Mouse (Mus musculus) adrenal gland, adult 8-10 months (tissue): ENCODE data around the gene Col4a2. TPM values are rescaled to one million over a fixed set of nuclear protein-coding genes. Genes with fewer than 3 reads are reported as not detected.
A peak's percentile ranks its signal among the peaks of the same experiment; 100 is the strongest.

Experiments used
- DNase-seq: peaks from one replicate; pipeline ENCODE4 v3.0.0; 2022
- total RNA-seq, 4 experiments: library from RNA; stranded (reverse); gene quantifications; 2 replicates each; pipeline ENCODE4 v1.2.4; 2022

Col4a2 gene
- total RNA-seq, 4 experiments from 2014 or later = 122 to 162 (median 137) TPM

- DNase-seq = peak; percentile 55
Measured at GRCm38 (mm10) chr8:11419232-11419631, 106.6 kb downstream of the Col4a2 start.

GRCm38 (mm10) chr8:11419645-11420044, 107.0 kb downstream of the Col4a2 start:
- DNase-seq = no peak

GRCm38 (mm10) chr8:11421105-11421504, 108.5 kb downstream of the Col4a2 start:
- no peak for DNase-seq

- no peak for DNase-seq
Measured at GRCm38 (mm10) chr8:11421968-11422367, 109.4 kb downstream of the Col4a2 start.

- DNase-seq = no peak
Measured at GRCm38 (mm10) chr8:11423091-11423490, 110.5 kb downstream of the Col4a2 start.

GRCm38 (mm10) chr8:11430688-11431087, 118.1 kb downstream of the Col4a2 start:
- DNase-seq = no peak

GRCm38 (mm10) chr8:11437862-11438261, 125.3 kb downstream of the Col4a2 start:
- no peak for DNase-seq

- DNase-seq = no peak
Measured at GRCm38 (mm10) chr8:11441291-11441690, 128.7 kb downstream of the Col4a2 start.

- DNase-seq = no peak
Measured at GRCm38 (mm10) chr8:11443611-11444010, 131.0 kb downstream of the Col4a2 start.

- no peak for DNase-seq
Measured at GRCm38 (mm10) chr8:11444216-11444615, 131.6 kb downstream of the Col4a2 start.

GRCm38 (mm10) chr8:11445790-11446189, 133.2 kb downstream of the Col4a2 start:
- DNase-seq = no peak

- no peak for DNase-seq
Measured at GRCm38 (mm10) chr8:11447910-11448570, 135.4 kb downstream of the Col4a2 start.

GRCm38 (mm10) chr8:11450184-11451113, 137.8 kb downstream of the Col4a2 start:
- DNase-seq = no peak

- no peak for DNase-seq
Measured at GRCm38 (mm10) chr8:11452152-11452551, 139.5 kb downstream of the Col4a2 start.

GRCm38 (mm10) chr8:11452559-11452958, 140.0 kb downstream of the Col4a2 start:
- no peak for DNase-seq

- DNase-seq = no peak
Measured at GRCm38 (mm10) chr8:11452974-11453373, 140.4 kb downstream of the Col4a2 start.

GRCm38 (mm10) chr8:11454228-11454627, 141.6 kb downstream of the Col4a2 start:
- DNase-seq = no peak

- no peak for DNase-seq
Measured at GRCm38 (mm10) chr8:11457278-11457677, 144.7 kb downstream of the Col4a2 start.

- DNase-seq = no peak
Measured at GRCm38 (mm10) chr8:11457981-11458836, 145.6 kb downstream of the Col4a2 start.

GRCm38 (mm10) chr8:11459016-11459415, 146.4 kb downstream of the Col4a2 start:
- DNase-seq = no peak

GRCm38 (mm10) chr8:11460934-11461333, 148.3 kb downstream of the Col4a2 start:
- peak; percentile 51 for DNase-seq

GRCm38 (mm10) chr8:11461847-11462246, 149.2 kb downstream of the Col4a2 start:
- DNase-seq = peak; percentile 70

- no peak for DNase-seq
Measured at GRCm38 (mm10) chr8:11462641-11463040, 150.0 kb downstream of the Col4a2 start.
